Mouse (Mus musculus) forebrain, embryonic 10.5 days (tissue): Measurements from ENCODE around the gene Acrbp. TPM values are rescaled to one million over a fixed set of nuclear protein-coding genes. Genes with fewer than 3 reads are reported as not detected.

Source experiments
- microRNA-seq: library from miRNA; unstranded; fragments of <30 nt; microRNA quantifications from one replicate; pipeline ENCODE4, GENCODE M21; 2017
- polyA plus RNA-seq: library from polyadenylated mRNA; unstranded; fragments of >200 nt; fragmentation: Nextera tagmentation; extraction: Ambion mirVana; gene quantifications from 2 replicates; pipeline ENCODE4 v1.2.1, GENCODE M21; 2016

Acrbp gene
- polyA plus RNA-seq, 1 experiment from 2014 or later: 12.8 TPM

Small RNA genes within 50 kb of the gene (microRNA-seq; reads per million reads assigned to microRNA genes)
- not detected for gene Mir7045

Other genes starting within 250 kb of the Acrbp start
- 7.4 and 8.9 TPM in 2 replicates for gene Spsb2, start 241.0 kb upstream of the Acrbp start, polyA plus RNA-seq
- 1,048 and 1,068 TPM in 2 replicates for gene Tpi1, start 235.4 kb upstream of the Acrbp start, polyA plus RNA-seq
- 214 and 215 TPM in 2 replicates for gene Usp5, start 220.2 kb upstream of the Acrbp start, polyA plus RNA-seq
- gene Cdca3, start 220.1 kb upstream of the Acrbp start, polyA plus RNA-seq: 271 and 298 TPM in 2 replicates
- 0.32 and 0.42 TPM in 2 replicates for gene Gnb3, start 209.4 kb upstream of the Acrbp start, polyA plus RNA-seq
- 9.7 TPM in 2 replicates for gene P3h3, start 191.9 kb upstream of the Acrbp start, polyA plus RNA-seq
- 2.1 and 2.5 TPM in 2 replicates for gene Gpr162, start 185.7 kb upstream of the Acrbp start, polyA plus RNA-seq
- gene Cd4, start 161.5 kb upstream of the Acrbp start, polyA plus RNA-seq: 0.17 TPM in 1 of 2 replicates, not detected in the other
- gene Lag3, start 138.0 kb upstream of the Acrbp start, polyA plus RNA-seq: 0.76 and 0.88 TPM in 2 replicates
- 218 and 224 TPM in 2 replicates for gene Ptms, start 129.6 kb upstream of the Acrbp start, polyA plus RNA-seq
- gene Mlf2, start 118.3 kb upstream of the Acrbp start, polyA plus RNA-seq: 388 and 398 TPM in 2 replicates
- 136 and 143 TPM in 2 replicates for gene Cops7a, start 84.2 kb upstream of the Acrbp start, polyA plus RNA-seq
- gene Pianp, start 53.0 kb upstream of the Acrbp start, polyA plus RNA-seq: 1.4 and 1.7 TPM in 2 replicates
- 8.2 and 12.1 TPM in 2 replicates for gene Zfp384, start 40.5 kb upstream of the Acrbp start, polyA plus RNA-seq
- 117 and 121 TPM in 2 replicates for gene Ing4, start 9.9 kb upstream of the Acrbp start, polyA plus RNA-seq
- 0.22 and 0.30 TPM in 2 replicates for gene Lpar5, start 18.2 kb downstream of the Acrbp start, polyA plus RNA-seq
- gene Chd4, start 46.3 kb downstream of the Acrbp start, polyA plus RNA-seq: 91.0 and 99.4 TPM in 2 replicates
- 101 and 103 TPM in 2 replicates for gene Nop2, start 82.2 kb downstream of the Acrbp start, polyA plus RNA-seq
- gene Iffo1, start 95.6 kb downstream of the Acrbp start, polyA plus RNA-seq: 9.2 and 10.0 TPM in 2 replicates
- 3,225 and 3,313 TPM in 2 replicates for gene Gapdh, start 116.8 kb downstream of the Acrbp start, polyA plus RNA-seq
- 271 and 274 TPM in 2 replicates for gene Ncapd2, start 142.0 kb downstream of the Acrbp start, polyA plus RNA-seq
- gene Mrpl51, start 142.1 kb downstream of the Acrbp start, polyA plus RNA-seq: 232 and 239 TPM in 2 replicates
- 3.8 and 4.7 TPM in 2 replicates for gene Vamp1, start 165.9 kb downstream of the Acrbp start, polyA plus RNA-seq
- gene Tapbpl, start 182.2 kb downstream of the Acrbp start, polyA plus RNA-seq: 1.6 and 2.1 TPM in 2 replicates
- gene Cd27, start 187.3 kb downstream of the Acrbp start, polyA plus RNA-seq: 1.1 and 1.7 TPM in 2 replicates
- 0.12 TPM in 1 of 2 replicates, not detected in the other for gene Tuba3a, start 236.4 kb downstream of the Acrbp start, polyA plus RNA-seq